ENCODE assay signal across 13 mouse cellular contexts in genomic region chr11:82910250-82910649, GRCm38 (mm10). TPM values are rescaled to one million over a fixed set of nuclear protein-coding genes. Genes with fewer than 3 reads are reported as not detected.
DNase-seq lines count a peak whose midpoint lies in the region; ATAC-seq and TF ChIP-seq lines count a peak whose summit lies in the region.
"Had no signal": no experiment of that assay in that cellular context is flagged by ENCODE, and none has a peak within 500 bp of the region (broad histone marks: within the 10 kb centered on the region; RNA-seq: fewer than 3 reads in every experiment).

Gene Unc45b, plus strand, starts transcription at chr11:82910550.

- 80% methylated on average over 4 of the region's 4 CpGs for WGBS in lung, adult 2 months
- WGBS in heart, embryonic 14.5 days, result 53% methylated on average over 4 of the region's 4 CpGs
- whole genome bisulfite sequencing in limb, embryonic 15.5 days, result 79% methylated on average over 4 of the region's 4 CpGs

- peak within 1 kb of the TSS; percentile 85 for H3K4me2 ChIP-seq in heart, embryonic 14.5 days (ENCODE audit: low read length)
- no peak within 1 kb of the TSS for H3K4me2 ChIP-seq in limb, embryonic 15.5 days
- H3K4me2 ChIP-seq: forebrain, embryonic 15.5 days had no signal

- intact Hi-C loops in left cerebral cortex, postnatal 10 days (cut with DNase I), result loop anchor here (10.0 kb wide), 1 partner anchor 355 kb away; no protein-coding TSS in a partner anchor

- TF ChIP-seq CTCF in lung, adult 2 months (IDR thresholded peaks at IDR 0.05; ENCODE audit: insufficient read depth, low read length), result no peak

- no peaks in the 10 kb centered on the region for H3K27me3 ChIP-seq in heart, embryonic 14.5 days (ENCODE audit: control insufficient read depth, insufficient read depth, low read length)
- peaks cover 11% of the 10 kb centered on the region; the same call in 1 of the 2 replicates for H3K27me3 ChIP-seq in limb, embryonic 15.5 days
- H3K27me3 ChIP-seq: forebrain, embryonic 15.5 days had no signal

- no peak for DNase-seq in lung, adult 2 months
- DNase-seq in lung, adult 18-20 months, result no peak
- no peak for DNase-seq in gastrocnemius, postnatal 25 days
- DNase-seq in cerebellum, postnatal 14 days, result no peak
- no peak for DNase-seq in left cerebral cortex, postnatal 10 days (ENCODE audit: extremely low spot score in 1 of 2, low spot score in 2 of 2)
- DNase-seq: right cerebral cortex, postnatal 25 days; thymus, postnatal 25 days had no signal

- TF ChIP-seq POLR2A in lung, adult 2 months (IDR thresholded peaks at IDR 0.05; ENCODE audit: borderline replicate concordance, extremely low read depth, low read depth, low read length), result no peak

- no peak for ATAC-seq in heart, embryonic 14.5 days (ENCODE audit: insufficient number of reproducible peaks, insufficient read depth, low FRiP score, low read depth)
- ATAC-seq in limb, embryonic 15.5 days (ENCODE audit: insufficient number of reproducible peaks, low FRiP score, low TSS enrichment, low read depth), result no peak
- ATAC-seq: forebrain, embryonic 15.5 days; intestine, postnatal 0 days; Patski had no signal

- peak within 1 kb of the TSS; percentile 86 for H3K9ac ChIP-seq in heart, embryonic 14.5 days (ENCODE audit: low read length)
- H3K9ac ChIP-seq in limb, embryonic 15.5 days, result no peak within 1 kb of the TSS
- H3K9ac ChIP-seq: forebrain, embryonic 15.5 days; liver, embryonic 14.5 days had no signal

- H3K27ac ChIP-seq in heart, embryonic 14.5 days (replicated peaks in 1 of 2; ENCODE audit: control insufficient read depth in 1 of 2, insufficient read depth in 1 of 2, low read depth in 2 of 2, low read length in 2 of 2), result peak within 1 kb of the TSS; percentile 97
- H3K27ac ChIP-seq in limb, embryonic 15.5 days, result no peak within 1 kb of the TSS
- H3K27ac ChIP-seq: forebrain, embryonic 15.5 days; liver, embryonic 14.5 days had no signal

- no peak within 1 kb of the TSS for H3K4me3 ChIP-seq in lung, adult 2 months (replicated peaks; ENCODE audit: extremely low read depth, low read depth, low read length)
- peak within 1 kb of the TSS; percentile 55 for H3K4me3 ChIP-seq in heart, embryonic 14.5 days (ENCODE audit: control insufficient read depth in 1 of 2, insufficient read depth in 1 of 2, low read depth in 1 of 2, low read length in 2 of 2)
- no peak within 1 kb of the TSS for H3K4me3 ChIP-seq in limb, embryonic 15.5 days
- H3K4me3 ChIP-seq: forebrain, embryonic 15.5 days had no signal

- no peaks in the 10 kb centered on the region for H3K9me3 ChIP-seq in heart, embryonic 14.5 days (ENCODE audit: control insufficient read depth, low read length)
- H3K9me3 ChIP-seq in limb, embryonic 15.5 days, result no peaks in the 10 kb centered on the region
- H3K9me3 ChIP-seq: forebrain, embryonic 15.5 days had no signal

- H3K4me1 ChIP-seq in lung, adult 2 months (ENCODE audit: control insufficient read depth, insufficient read depth, low read length), result peaks cover 4% of the 10 kb centered on the region
- H3K4me1 ChIP-seq in heart, embryonic 14.5 days (ENCODE audit: control insufficient read depth in 2 of 2, insufficient read depth in 2 of 2, low read length in 2 of 2), result peaks cover 26 to 55% of the 10 kb centered on the region in 2 experiments
- H3K4me1 ChIP-seq in limb, embryonic 15.5 days, result peaks cover 9% of the 10 kb centered on the region

- peaks cover 22% of the 10 kb centered on the region for H3K36me3 ChIP-seq in heart, embryonic 14.5 days (ENCODE audit: control insufficient read depth, insufficient read depth, low read length)
- peaks cover 14% of the 10 kb centered on the region for H3K36me3 ChIP-seq in limb, embryonic 15.5 days

RNA-seq across cellular contexts. Expression of gene Unc45b, which starts in this region (rescaled TPM):
- polyA plus RNA-seq in lung, adult 2 months (2012; rRNA removed), result 19.0 and 20.0 TPM in 2 replicates
- total RNA-seq in gastrocnemius, postnatal 25 days (2021), result 100 to 1,000 TPM; 130 to 163 TPM
- polyA plus RNA-seq in heart, embryonic 14.5 days (2014; fragmentation: Nextera tagmentation; extraction: Ambion mirVana), result 206 and 211 TPM in 2 replicates
- polyA plus RNA-seq in limb, embryonic 15.5 days (2015; fragmentation: Nextera tagmentation; extraction: Ambion mirVana), result 15.6 and 35.8 TPM in 2 replicates
- 1 to 10 TPM; 3.3 to 5.1 TPM for total RNA-seq in left cerebral cortex, postnatal 10 days (2021)
- polyA plus RNA-seq: Patski had no signal

Comparison
In these comparisons a context has a peak if more than half of its experiments do, and no peak if none do; other contexts are left out.
1. RNA of gene Unc45b (total RNA-seq): 130 to 163 TPM in gastrocnemius, postnatal 25 days; 3.3 to 5.1 TPM in left cerebral cortex, postnatal 10 days; every median in the first group is over 10 times any median in the second.
2. H3K4me3 ChIP-seq: peak in heart, embryonic 14.5 days (2 of 2); none in lung, adult 2 months (single experiment) and limb, embryonic 15.5 days (single experiment).